In genomic region chr5:99976334-99976955, GRCm38 (mm10) we compare ENCODE assay signal across 7 mouse cellular contexts. TPM values are rescaled to one million over a fixed set of nuclear protein-coding genes. Genes with fewer than 3 reads are reported as not detected.
DNase-seq lines count a peak whose midpoint lies in the region; ATAC-seq lines count a peak whose summit lies in the region.

No protein-coding gene starts in this region.

- no peak overlapping the region for H3K27ac ChIP-seq in limb, embryonic 13.5 days

- peaks cover 47% of the 10 kb centered on the region for H3K4me1 ChIP-seq in erythroblast, embryonic 14.5 days (ENCODE audit: control insufficient read depth)
- peaks cover 33% of the 10 kb centered on the region for H3K4me1 ChIP-seq in limb, embryonic 13.5 days

- H3K36me3 ChIP-seq in erythroblast, embryonic 14.5 days (ENCODE audit: control insufficient read depth), result peaks cover 59% of the 10 kb centered on the region
- H3K36me3 ChIP-seq in limb, embryonic 13.5 days, result peaks cover 12% of the 10 kb centered on the region

- ATAC-seq in limb, embryonic 13.5 days (ENCODE audit: low FRiP score, low read depth), result no peak

- peak overlapping the region; percentile 99 for H3K9ac ChIP-seq in limb, embryonic 13.5 days

- DNase-seq in 3T3-L1 (ENCODE audit: low read depth, low spot score) (peak; percentile 57), 416B (ENCODE audit: low read depth) (peak; percentile 62)
- no peak for DNase-seq in adrenal gland, postnatal 4 days (ENCODE audit: low spot score in 2 of 2)
- no peak for DNase-seq in urinary bladder, adult 18-20 months (ENCODE audit: low spot score in 2 of 2)
- no peak for DNase-seq in gastrocnemius, adult 8-10 months (ENCODE audit: low spot score in 2 of 2)

- 11% methylated on average over 8 of the region's 8 CpGs for WGBS in limb, embryonic 13.5 days

- H3K4me3 ChIP-seq in erythroblast, embryonic 14.5 days (replicated peaks), result peak overlapping the region; percentile 97
- peak overlapping the region; percentile 88 for H3K4me3 ChIP-seq in limb, embryonic 13.5 days

- no peaks in the 10 kb centered on the region for H3K27me3 ChIP-seq in erythroblast, embryonic 14.5 days (ENCODE audit: control insufficient read depth)
- no peaks in the 10 kb centered on the region for H3K27me3 ChIP-seq in limb, embryonic 13.5 days

- H3K9me3 ChIP-seq in erythroblast, embryonic 14.5 days (ENCODE audit: control insufficient read depth, low read length), result peaks cover 2% of the 10 kb centered on the region; the same call in 1 of the 2 replicates
- H3K9me3 ChIP-seq in limb, embryonic 13.5 days, result 0 out of 2 replicates have a peak, but pooled peaks cover 4% of the 10 kb centered on the region

- peak overlapping the region; percentile 85 for H3K4me2 ChIP-seq in limb, embryonic 13.5 days (replicated peaks)

RNA-seq across cellular contexts. Expression of gene Hnrnpd, which starts 2.3 kb away (rescaled TPM):
- 47.2 and 60.2 TPM in 2 replicates for polyA plus RNA-seq in erythroblast, embryonic 14.5 days (2012)
- polyA plus RNA-seq in limb, embryonic 13.5 days (2015; fragmentation: Nextera tagmentation; extraction: Ambion mirVana), result 213 and 222 TPM in 2 replicates
- 100 to 1,000 TPM; 340 to 341 TPM for total RNA-seq in adrenal gland, postnatal 4 days (2021)
- 10 to 100 TPM; 47.4 to 79.5 (median 63.1) TPM for total RNA-seq in gastrocnemius, adult 8-10 months (2022)

RNA-seq across cellular contexts. Expression of gene 4930524J08Rik, which starts 2.4 kb away (rescaled TPM):
- 1.8 and 1.9 TPM in 2 replicates for polyA plus RNA-seq in erythroblast, embryonic 14.5 days (2012)
- 1.8 and 3.3 TPM in 2 replicates for polyA plus RNA-seq in limb, embryonic 13.5 days (2015; fragmentation: Nextera tagmentation; extraction: Ambion mirVana)
- total RNA-seq in adrenal gland, postnatal 4 days (2021), result 1 to 10 TPM; 4.1 to 6.4 TPM
- under 1 TPM in 1 of 4 experiments, not detected in 3; 0.46 TPM for total RNA-seq in gastrocnemius, adult 8-10 months (2022)

Comparison
In these comparisons a context has a peak if more than half of its experiments do, and no peak if none do; other contexts are left out.
1. DNase-seq: peak in 3T3-L1 (single experiment) and 416B (single experiment); none in adrenal gland, postnatal 4 days (0 of 2), urinary bladder, adult 18-20 months (0 of 2) and gastrocnemius, adult 8-10 months (0 of 2).
2. RNA of gene Hnrnpd, which starts 2.3 kb away (total RNA-seq): 340 to 341 TPM in adrenal gland, postnatal 4 days; 47.4 to 79.5 TPM in gastrocnemius, adult 8-10 months; every median in the first group is over 4 times any median in the second.